Mouse (Mus musculus): ENCODE data around the gene Scrt2.
A peak's percentile ranks its signal among the peaks of the same experiment; 100 is the strongest.

Gene Scrt2

DNA sequence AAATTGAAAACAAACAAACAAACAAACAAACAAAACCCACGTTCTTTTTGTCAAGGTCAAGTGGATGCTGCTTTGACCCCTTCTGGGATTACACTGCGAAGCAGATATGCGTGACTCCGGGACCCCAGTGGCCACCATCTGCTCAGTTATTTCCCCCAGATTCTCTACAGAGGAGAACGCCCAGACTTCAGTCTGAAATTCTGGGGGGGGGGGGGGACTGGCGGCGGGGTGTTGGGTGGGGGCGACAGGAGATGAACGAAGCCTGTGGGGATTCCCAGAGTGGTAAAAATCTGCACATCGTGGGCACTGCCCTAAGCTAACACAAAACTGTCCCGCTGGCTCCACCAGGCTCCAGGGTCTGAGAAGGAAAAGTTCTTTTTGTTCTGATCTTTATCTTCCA, 61.2 kb downstream of the Scrt2 start:
- no peak for DNase-seq (ENCODE audit: inconsistent age in 2 of 2, low spot score in 1 of 2)

DNA sequence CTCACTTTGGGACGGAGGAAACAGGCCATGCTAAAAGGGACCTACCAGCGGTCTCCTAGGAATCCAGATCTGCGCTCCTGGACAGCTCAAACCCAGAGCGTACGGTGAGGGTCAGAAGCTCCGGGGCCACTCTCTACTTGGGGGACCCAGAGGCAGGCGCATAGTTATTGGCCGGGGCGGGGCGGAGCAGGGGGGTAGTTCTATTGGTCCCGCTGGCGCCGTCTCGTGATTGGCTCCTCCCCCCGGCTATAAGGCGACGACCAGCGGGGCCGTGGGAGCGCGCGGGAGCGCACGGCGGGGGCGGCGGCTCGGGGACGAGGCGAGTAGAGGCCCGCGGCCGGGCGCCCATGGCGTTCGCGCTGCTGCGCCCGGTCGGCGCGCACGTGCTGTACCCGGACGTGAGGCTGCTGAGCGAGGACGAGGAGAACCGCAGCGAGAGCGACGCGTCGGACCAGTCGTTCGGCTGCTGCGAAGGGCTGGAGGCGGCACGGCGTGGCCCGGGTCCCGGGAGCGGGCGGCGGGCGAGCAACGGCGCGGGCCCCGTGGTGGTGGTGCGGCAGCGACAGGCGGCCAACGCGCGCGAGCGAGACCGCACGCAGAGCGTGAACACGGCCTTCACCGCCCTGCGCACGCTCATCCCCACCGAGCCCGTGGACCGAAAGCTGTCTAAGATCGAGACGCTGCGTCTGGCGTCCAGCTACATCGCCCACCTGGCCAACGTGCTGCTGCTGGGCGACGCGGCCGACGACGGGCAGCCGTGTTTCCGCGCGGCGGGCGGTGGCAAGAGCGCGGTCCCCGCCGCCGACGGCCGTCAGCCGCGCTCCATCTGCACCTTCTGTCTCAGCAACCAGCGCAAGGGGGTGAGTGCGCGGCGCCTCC, 62.2 kb downstream of the Scrt2 start, which contains the start of gene Tcf15:
Tcf15 (plus strand) TSS at position 283 of the 879 bp plus-strand sequence.
- DNase-seq (ENCODE audit: inconsistent age in 2 of 2, low spot score in 1 of 2): peak; percentile 67 to 88

DNA sequence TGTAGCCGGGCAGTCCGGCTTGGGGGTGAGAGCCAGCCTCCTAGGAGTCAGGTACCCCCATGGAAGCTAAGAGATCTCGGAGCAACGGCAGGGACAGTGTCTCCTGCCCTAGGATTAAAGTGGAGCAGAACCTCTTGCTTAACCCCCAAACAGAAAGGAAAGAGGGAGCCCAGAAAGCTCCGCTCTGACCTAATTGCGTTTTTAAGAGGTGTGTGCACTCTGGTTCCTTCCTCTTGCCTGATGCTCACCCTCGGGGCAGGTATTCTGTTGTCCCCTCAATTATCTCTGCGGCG, 62.8 kb downstream of the Scrt2 start:
- DNase-seq (ENCODE audit: inconsistent age in 2 of 2, low spot score in 1 of 2): no peak

DNA sequence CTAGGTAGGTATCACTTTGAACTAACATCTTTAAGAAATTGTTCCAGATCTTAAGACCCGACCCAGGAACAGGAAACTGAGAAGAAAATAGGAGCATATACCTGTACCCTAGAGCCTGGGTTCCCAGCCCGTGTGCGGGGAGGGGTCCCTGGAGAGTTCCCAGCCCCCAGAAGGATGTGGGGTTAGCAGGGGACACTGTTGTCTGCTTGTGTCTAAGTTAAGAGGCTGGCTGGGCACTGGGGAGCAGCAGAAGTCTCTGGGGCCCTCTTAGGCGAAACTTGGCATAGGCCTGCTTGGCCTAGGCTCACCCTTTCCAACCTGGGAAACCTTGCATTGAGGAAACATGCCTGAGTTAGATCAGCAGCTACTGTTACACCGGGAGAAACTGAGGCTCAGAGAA, 63.2 kb downstream of the Scrt2 start:
- no peak for DNase-seq (ENCODE audit: inconsistent age in 2 of 2, low spot score in 1 of 2)
